Mouse (Mus musculus): Measurements from ENCODE around the gene Lrrc4c.

DNA sequence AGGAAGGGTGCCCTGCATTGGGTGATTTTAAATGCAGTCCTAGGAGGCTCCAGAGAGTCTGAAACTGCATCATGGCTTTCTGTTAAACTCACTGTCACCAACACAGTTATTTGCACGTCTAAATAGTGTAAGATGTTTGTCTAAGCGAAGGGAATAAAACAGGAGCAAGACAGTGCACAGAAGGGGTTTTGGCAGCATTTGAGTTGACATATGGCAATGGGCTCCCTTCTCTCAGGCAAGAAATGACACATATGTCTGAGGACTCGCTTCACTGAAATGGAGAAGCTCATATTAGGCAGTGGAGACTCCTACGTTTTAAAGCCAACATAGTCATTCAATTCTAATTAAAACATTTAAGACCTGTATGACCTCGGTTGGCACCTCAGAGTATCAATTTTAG, 445.6 kb downstream of the Lrrc4c start:
- TF ChIP-seq CTCF (IDR thresholded peaks at IDR 0.05; ENCODE audit: borderline replicate concordance, insufficient read depth, low read depth, low read length) (no peak), POLR2A (IDR thresholded peaks at IDR 0.05; ENCODE audit: borderline replicate concordance, insufficient read depth, low read length) (no peak)

All from cerebellum, adult 2 months (tissue).